Mouse (Mus musculus): ENCODE measurements around the gene Gm826. TPM values are rescaled to one million over a fixed set of nuclear protein-coding genes. Genes with fewer than 3 reads are reported as not detected.
A peak's percentile ranks its signal among the peaks of the same experiment; 100 is the strongest.

Gene Gm826
- polyA plus RNA-seq, 1 experiment from 2014 or later: not detected

DNA sequence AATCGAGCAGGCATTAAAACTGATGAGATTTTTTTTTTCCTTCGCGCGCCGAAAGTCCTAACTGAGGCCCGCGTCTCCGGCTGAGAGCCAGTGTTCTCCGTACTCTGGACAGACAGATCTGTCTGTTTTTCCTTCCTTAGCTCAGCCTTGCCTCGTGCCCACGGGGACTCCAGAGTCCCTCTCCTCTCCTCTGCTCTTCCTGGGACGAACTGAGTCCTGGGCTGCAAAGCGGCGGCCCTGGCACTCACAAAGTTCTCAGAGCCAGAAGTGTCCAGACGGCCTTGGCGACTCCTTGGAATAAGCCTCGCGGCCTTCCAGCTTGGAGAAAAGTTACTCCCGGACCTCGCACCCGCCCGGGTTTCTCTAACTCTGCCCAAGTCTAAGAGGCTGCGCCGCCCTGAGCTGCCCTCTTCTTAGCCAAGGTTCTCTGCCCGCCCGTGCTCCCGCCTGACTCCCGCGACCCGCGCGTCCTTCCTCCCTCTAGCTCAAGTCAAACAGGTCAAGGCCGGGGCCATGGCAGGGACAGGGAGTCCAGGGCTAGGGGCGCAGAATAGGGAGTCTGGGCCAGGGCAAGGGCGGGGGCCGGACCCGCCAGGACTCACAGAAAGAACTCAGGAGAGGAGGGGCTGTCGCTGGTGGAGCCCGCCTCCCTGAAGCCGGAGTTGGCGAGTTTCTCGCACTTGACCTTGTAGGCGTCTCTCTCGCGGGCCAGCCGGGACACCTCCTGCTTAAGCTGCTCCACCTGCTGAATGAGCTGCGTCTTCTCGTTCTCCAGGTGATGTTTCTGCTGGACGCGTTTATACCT lies 31.3 kb upstream of the Gm826 start:
- Histone ChIP-seq H3K4me2 (peak overlapping the region; percentile 98), H3K27ac (replicated peaks) (no peak overlapping the region), H3K36me3 (no peaks in the 10 kb centered on the region), H3K9me3 (replicated peaks) (no peaks in the 10 kb centered on the region), H3K4me1 (peaks cover 66% of the 10 kb centered on the region), H3K27me3 (replicated peaks) (peaks cover 59% of the 10 kb centered on the region), H3K4me3 (replicated peaks) (peak overlapping the region; percentile 57), H3K9ac (replicated peaks) (peak overlapping the region; percentile 67)
- WGBS: under 1% methylated on average over 49 of the region's 50 CpGs
- ATAC-seq (ENCODE audit: low FRiP score): no peak

GRCm38 (mm10) chr2:160364666-160365065 lies 30.7 kb upstream of the Gm826 start:
- no peak overlapping the region for H3K27ac ChIP-seq (replicated peaks)
- under 1% methylated on average over 12 of the region's 12 CpGs for WGBS
- peak overlapping the region; percentile 57 for H3K4me3 ChIP-seq (replicated peaks)
- H3K4me2 ChIP-seq: peak overlapping the region; percentile 98
- H3K9me3 ChIP-seq (replicated peaks): no peaks in the 10 kb centered on the region
- 0 out of 2 replicates have a peak overlapping the region, but pooled peaks have one; percentile 67 for H3K9ac ChIP-seq (replicated peaks)
- peaks cover 60% of the 10 kb centered on the region for H3K4me1 ChIP-seq
- H3K36me3 ChIP-seq: no peaks in the 10 kb centered on the region
- ATAC-seq (ENCODE audit: low FRiP score): no peak
- peaks cover 59% of the 10 kb centered on the region for H3K27me3 ChIP-seq (replicated peaks)

- no peak overlapping the region for H3K27ac ChIP-seq (replicated peaks)
- no peaks in the 10 kb centered on the region for H3K9me3 ChIP-seq (replicated peaks)
- WGBS: 2% methylated on average over 9 of the region's 9 CpGs
- no peak for ATAC-seq (ENCODE audit: low FRiP score)
- H3K27me3 ChIP-seq (replicated peaks): peaks cover 59% of the 10 kb centered on the region
- H3K9ac ChIP-seq (replicated peaks): no peak overlapping the region; the same call in 1 of the 2 replicates
- H3K4me1 ChIP-seq: peaks cover 57% of the 10 kb centered on the region
- peak overlapping the region; percentile 57 for H3K4me3 ChIP-seq (replicated peaks)
- H3K36me3 ChIP-seq: no peaks in the 10 kb centered on the region
- H3K4me2 ChIP-seq: peak overlapping the region; percentile 98
Observed at GRCm38 (mm10) chr2:160364128-160364650, 30.2 kb upstream of the Gm826 start.

DNA sequence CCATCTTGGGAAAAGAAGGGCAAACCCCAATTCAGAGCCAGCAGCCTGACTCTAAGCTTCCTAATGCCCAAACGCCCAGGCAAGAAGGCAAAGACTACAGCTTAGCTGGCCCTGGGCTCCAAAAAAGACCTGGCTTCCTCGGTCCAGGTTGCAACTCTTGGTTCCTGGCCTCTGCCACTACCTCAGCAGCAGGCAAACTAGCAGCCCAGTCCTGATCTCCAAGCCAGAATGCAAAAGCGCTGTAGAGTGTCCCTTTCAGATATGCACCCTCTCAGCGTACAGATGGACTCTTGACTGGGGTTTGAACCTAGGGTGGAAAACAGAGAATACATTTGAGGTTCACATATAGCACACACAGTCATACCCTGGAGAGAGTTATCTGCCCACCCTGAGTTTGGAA lies 29.2 kb upstream of the Gm826 start:
- no peaks in the 10 kb centered on the region for H3K36me3 ChIP-seq
- H3K27ac ChIP-seq (replicated peaks): no peak overlapping the region
- H3K4me3 ChIP-seq (replicated peaks): peak overlapping the region; percentile 16; the same call in 1 of the 2 replicates
- H3K27me3 ChIP-seq (replicated peaks): peaks cover 59% of the 10 kb centered on the region
- H3K4me2 ChIP-seq: peak overlapping the region; percentile 25
- ATAC-seq (ENCODE audit: low FRiP score): no peak
- 38% methylated on average over 4 of the region's 4 CpGs for WGBS
- peaks cover 51% of the 10 kb centered on the region for H3K4me1 ChIP-seq
- 0 out of 2 replicates have a peak overlapping the region, but pooled peaks have one; percentile 14 for H3K9ac ChIP-seq (replicated peaks)
- no peaks in the 10 kb centered on the region for H3K9me3 ChIP-seq (replicated peaks)

DNA sequence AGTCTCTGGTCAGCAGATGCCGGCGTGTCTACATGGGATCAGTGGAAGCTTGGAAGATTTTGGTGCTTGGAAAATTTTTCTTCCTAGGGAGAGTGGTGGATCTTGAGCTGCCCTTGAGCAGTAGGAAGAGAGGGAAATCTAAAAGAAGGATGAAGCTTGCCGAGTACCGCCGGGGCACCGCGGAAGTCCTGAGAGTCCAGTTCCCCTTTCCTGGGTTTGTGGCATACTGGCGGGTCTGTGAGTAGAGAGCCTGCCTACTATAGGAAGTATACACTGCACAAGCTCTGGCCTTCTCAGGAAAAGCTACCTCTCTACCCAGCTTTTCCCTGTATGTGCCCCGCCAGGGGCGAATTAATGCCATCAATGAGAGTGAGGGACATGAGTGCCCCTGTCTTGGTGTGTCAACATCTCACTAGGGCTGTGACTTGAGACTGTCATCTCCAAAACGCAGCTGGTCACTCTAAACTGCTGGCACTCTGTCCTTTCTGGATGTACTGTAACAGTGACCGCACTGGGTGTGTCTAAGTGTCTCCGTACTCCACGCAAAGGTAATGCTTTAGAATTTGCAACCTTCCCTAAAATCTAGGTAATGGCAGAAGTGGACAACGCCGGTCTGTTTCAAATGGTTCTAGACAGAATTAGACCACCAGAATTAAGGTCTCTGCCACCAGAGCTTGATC lies 27.6 kb upstream of the Gm826 start:
- Histone ChIP-seq H3K4me2 (0 out of 2 replicates have a peak overlapping the region, but pooled peaks have one; percentile 11), H3K9ac (replicated peaks) (no peak overlapping the region), H3K4me3 (replicated peaks) (no peak overlapping the region), H3K9me3 (replicated peaks) (no peaks in the 10 kb centered on the region), H3K27ac (replicated peaks) (no peak overlapping the region), H3K27me3 (replicated peaks) (peaks cover 67% of the 10 kb centered on the region), H3K36me3 (no peaks in the 10 kb centered on the region), H3K4me1 (peaks cover 41% of the 10 kb centered on the region)
- ATAC-seq (ENCODE audit: low FRiP score): no peak
- 19% methylated on average over 16 of the region's 16 CpGs for WGBS

DNA sequence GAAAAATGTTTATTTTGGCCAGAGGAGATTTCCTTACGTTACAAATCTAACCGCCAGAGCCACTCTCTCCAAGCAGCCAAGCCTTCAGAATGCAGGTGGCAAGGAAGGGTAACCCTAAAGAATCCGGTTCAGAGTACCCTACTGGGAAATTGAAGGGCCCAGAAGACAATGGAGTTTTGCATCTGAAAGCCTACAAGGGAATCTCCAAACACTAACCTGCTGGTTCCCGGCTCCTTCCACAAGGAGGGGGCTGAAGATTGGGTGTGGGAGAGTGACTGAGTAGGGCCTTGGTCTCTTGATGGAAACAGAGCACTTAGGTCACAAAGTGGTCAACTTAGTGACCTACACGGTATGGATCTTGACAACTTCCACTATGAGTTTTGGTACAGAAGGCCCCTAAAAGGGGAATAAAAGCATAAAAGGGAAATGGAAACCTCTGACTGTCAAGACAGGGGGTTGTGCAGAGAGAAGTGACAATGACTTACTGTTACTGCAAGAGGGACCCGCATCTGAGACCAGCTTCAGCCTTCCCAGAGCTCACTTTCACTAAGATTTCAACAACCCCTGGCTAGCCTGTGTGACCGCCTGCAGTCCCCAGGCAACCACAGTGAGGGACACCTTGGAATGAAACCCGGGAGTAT lies 26.4 kb upstream of the Gm826 start:
- WGBS: 13% methylated on average over 8 of the region's 8 CpGs
- peaks cover 72% of the 10 kb centered on the region for H3K27me3 ChIP-seq (replicated peaks)
- no peak overlapping the region for H3K4me3 ChIP-seq (replicated peaks)
- no peak overlapping the region for H3K9ac ChIP-seq (replicated peaks)
- no peaks in the 10 kb centered on the region for H3K9me3 ChIP-seq (replicated peaks)
- no peaks in the 10 kb centered on the region for H3K36me3 ChIP-seq
- H3K4me1 ChIP-seq: peaks cover 28% of the 10 kb centered on the region
- peak overlapping the region; percentile 11; the same call in 1 of the 2 replicates for H3K4me2 ChIP-seq
- no peak overlapping the region for H3K27ac ChIP-seq (replicated peaks)
- no peak for ATAC-seq (ENCODE audit: low FRiP score)

- no peak for ATAC-seq (ENCODE audit: low FRiP score)
- Histone ChIP-seq H3K27ac (replicated peaks) (no peak overlapping the region), H3K36me3 (no peaks in the 10 kb centered on the region), H3K9ac (replicated peaks) (no peak overlapping the region), H3K4me2 (no peak overlapping the region), H3K4me1 (0 out of 2 replicates have a peak, but pooled peaks cover 18% of the 10 kb centered on the region), H3K27me3 (replicated peaks) (peaks cover 71% of the 10 kb centered on the region), H3K4me3 (replicated peaks) (no peak overlapping the region), H3K9me3 (replicated peaks) (no peaks in the 10 kb centered on the region)
- 7% methylated on average over 4 of the region's 4 CpGs for WGBS
Observed at GRCm38 (mm10) chr2:160358896-160359295, 24.9 kb upstream of the Gm826 start.

- H3K27ac ChIP-seq (replicated peaks): no peak overlapping the region
- 33% methylated on average over 4 of the region's 4 CpGs for WGBS
- H3K4me2 ChIP-seq: no peak overlapping the region
- H3K9ac ChIP-seq (replicated peaks): no peak overlapping the region
- peaks cover 67% of the 10 kb centered on the region for H3K27me3 ChIP-seq (replicated peaks)
- H3K9me3 ChIP-seq (replicated peaks): no peaks in the 10 kb centered on the region
- no peaks in the 10 kb centered on the region for H3K36me3 ChIP-seq
- H3K4me1 ChIP-seq: 0 out of 2 replicates have a peak, but pooled peaks cover 18% of the 10 kb centered on the region
- no peak overlapping the region for H3K4me3 ChIP-seq (replicated peaks)
- ATAC-seq (ENCODE audit: low FRiP score): no peak
Observed at GRCm38 (mm10) chr2:160357442-160357841, 23.5 kb upstream of the Gm826 start.

DNA sequence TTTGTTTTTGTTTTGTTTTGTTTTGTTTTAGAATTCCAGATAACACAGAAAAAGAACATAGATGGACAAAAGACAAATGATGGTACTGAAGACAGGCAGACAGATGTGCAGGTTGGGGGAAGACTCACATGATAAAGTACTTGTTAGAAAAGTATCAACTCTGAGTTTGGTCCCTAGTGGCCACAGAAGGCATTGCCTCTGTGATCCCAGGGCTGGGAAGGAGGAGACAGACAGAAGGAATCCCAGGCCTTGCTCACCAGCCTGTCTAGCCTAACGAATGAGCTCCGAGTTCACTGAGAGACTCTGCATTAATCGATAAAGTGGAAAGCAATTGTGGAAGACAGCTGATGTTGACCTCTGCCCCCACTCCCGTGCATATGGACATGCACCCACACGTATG lies 22.2 kb upstream of the Gm826 start:
- 61% methylated on average over 5 of the region's 5 CpGs for WGBS
- H3K4me1 ChIP-seq: 0 out of 2 replicates have a peak, but pooled peaks cover 16% of the 10 kb centered on the region
- no peak overlapping the region for H3K27ac ChIP-seq (replicated peaks)
- peaks cover 59% of the 10 kb centered on the region for H3K27me3 ChIP-seq (replicated peaks)
- ATAC-seq (ENCODE audit: low FRiP score): no peak
- H3K9ac ChIP-seq (replicated peaks): no peak overlapping the region
- H3K4me3 ChIP-seq (replicated peaks): no peak overlapping the region
- no peaks in the 10 kb centered on the region for H3K9me3 ChIP-seq (replicated peaks)
- no peak overlapping the region for H3K4me2 ChIP-seq
- H3K36me3 ChIP-seq: no peaks in the 10 kb centered on the region

DNA sequence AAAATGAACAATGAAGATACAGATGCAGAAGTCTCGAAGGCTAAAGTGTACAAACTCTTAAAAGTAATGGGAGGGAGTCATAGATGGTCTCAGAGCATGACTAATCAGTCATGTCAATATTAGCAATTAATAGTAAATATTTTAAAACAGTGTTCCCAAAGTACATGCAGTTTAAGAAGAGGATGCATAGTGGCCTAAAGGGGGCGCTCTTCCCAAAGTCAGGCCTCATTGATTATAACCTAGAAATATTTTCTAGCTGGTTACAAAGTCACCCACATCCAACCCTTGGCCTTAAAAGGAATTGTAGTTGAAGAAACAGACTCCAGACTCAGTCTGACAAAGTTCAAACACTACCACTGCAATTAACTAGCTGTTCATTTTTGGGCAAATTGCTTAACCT lies 20.4 kb upstream of the Gm826 start:
- Histone ChIP-seq H3K4me1 (0 out of 2 replicates have a peak, but pooled peaks cover 11% of the 10 kb centered on the region), H3K9ac (replicated peaks) (no peak overlapping the region), H3K9me3 (replicated peaks) (no peaks in the 10 kb centered on the region), H3K36me3 (no peaks in the 10 kb centered on the region), H3K4me3 (replicated peaks) (no peak overlapping the region), H3K27me3 (replicated peaks) (peaks cover 43% of the 10 kb centered on the region), H3K27ac (replicated peaks) (no peak overlapping the region), H3K4me2 (no peak overlapping the region)
- no peak for ATAC-seq (ENCODE audit: low FRiP score)
- WGBS: 78% methylated on average over 2 of the region's 2 CpGs

- H3K27ac ChIP-seq (replicated peaks): no peak overlapping the region
- WGBS: 70% methylated on average over 2 of the region's 2 CpGs
- no peak for ATAC-seq (ENCODE audit: low FRiP score)
- no peaks in the 10 kb centered on the region for H3K36me3 ChIP-seq
- H3K4me2 ChIP-seq: no peak overlapping the region
- H3K9ac ChIP-seq (replicated peaks): no peak overlapping the region
- peaks cover 39% of the 10 kb centered on the region for H3K27me3 ChIP-seq (replicated peaks)
- no peaks in the 10 kb centered on the region for H3K9me3 ChIP-seq (replicated peaks)
- no peak overlapping the region for H3K4me3 ChIP-seq (replicated peaks)
- 0 out of 2 replicates have a peak, but pooled peaks cover 5% of the 10 kb centered on the region for H3K4me1 ChIP-seq
Observed at GRCm38 (mm10) chr2:160353581-160353980, 19.6 kb upstream of the Gm826 start.

All from neural tube, embryonic 15.5 days (tissue).